Mouse (Mus musculus) MEL (cell line): Measurements from ENCODE around the gene Tmem220. TPM values are rescaled to one million over a fixed set of nuclear protein-coding genes. Genes with fewer than 3 reads are reported as not detected.
A peak's percentile ranks its signal among the peaks of the same experiment; 100 is the strongest.

Experiments
- DNase-seq: peaks from one replicate; pipeline ENCODE4 v3.0.0; 2011; ENCODE audit warnings: low read depth, low spot score
- H3K27ac ChIP-seq: 2 replicates; pipeline ENCODE4 v1.5.1; 2012; ENCODE audit warnings: low read depth, mild to moderate bottlenecking, control low read depth, low read length, moderate library complexity; ENCODE audit not compliant: control insufficient read depth
- H3K27me3 ChIP-seq, 2 experiments: fragments of 150-350 bp in 1 of 2; sonication (generic) in 1 of 2; 2 replicates each; pipeline ENCODE4 v1.6.1; 2012; ENCODE audit warnings: low read length in 2 of 2, mild to moderate bottlenecking in 2 of 2, improper control_type of control experiment in 1 of 2, moderate library complexity in 1 of 2; ENCODE audit not compliant: insufficient read depth in 2 of 2, control insufficient read depth in 1 of 2
- H3K36me3 ChIP-seq, 2 experiments: 2 replicates each; pipeline ENCODE4 v1.6.1; 2012 to 2014; ENCODE audit warnings: low read length in 2 of 2, improper control_type of control experiment in 1 of 2, inconsistent platforms in 1 of 2, mild to moderate bottlenecking in 1 of 2; ENCODE audit not compliant: insufficient read depth in 2 of 2, control insufficient read depth in 1 of 2
- H3K4me1 ChIP-seq, 2 experiments: fragments of 150-350 bp in 1 of 2; sonication (generic) in 1 of 2; 2 replicates each; pipeline ENCODE4 v1.6.1; 2012; ENCODE audit warnings: low read length in 2 of 2, improper control_type of control experiment in 1 of 2, mild to moderate bottlenecking in 1 of 2; ENCODE audit not compliant: insufficient read depth in 2 of 2, control insufficient read depth in 1 of 2
- H3K4me3 ChIP-seq, 2 experiments: fragments of 150-350 bp in 1 of 2; sonication (generic) in 1 of 2; 2 replicates each; pipeline ENCODE4 v1.5.1; 2012; ENCODE audit warnings: low read depth in 2 of 2, low read length in 2 of 2, mild to moderate bottlenecking in 2 of 2, moderate library complexity in 2 of 2, control low read depth in 1 of 2, improper control_type of control experiment in 1 of 2; ENCODE audit not compliant: control insufficient read depth in 1 of 2, insufficient read depth in 1 of 2
- H3K79me2 ChIP-seq: 2 replicates; pipeline ENCODE4 v1.6.1; 2012; ENCODE audit warnings: mild to moderate bottlenecking, low read length, moderate library complexity; ENCODE audit not compliant: control insufficient read depth, poor library complexity, insufficient read depth
- H3K9ac ChIP-seq: 2 replicates; pipeline ENCODE4 v1.6.1; 2012; ENCODE audit warnings: low read depth, mild to moderate bottlenecking, control low read depth, low read length, moderate library complexity; ENCODE audit not compliant: control insufficient read depth, poor library complexity, severe bottlenecking
- H3K9me3 ChIP-seq: fragments of 150-350 bp; sonication (generic); replicated peaks from 2 replicates; pipeline ENCODE4 v1.6.1; 2012; ENCODE audit warnings: mild to moderate bottlenecking, low read length, improper control_type of control experiment, moderate library complexity; ENCODE audit not compliant: insufficient read depth
- CHD1 ChIP-seq: IDR thresholded peaks from 2 replicates; pipeline ENCODE4 v1.6.1; 2012; ENCODE audit warnings: low read depth, mild to moderate bottlenecking, inconsistent platforms, low read length, improper control_type of control experiment
- CHD2 ChIP-seq: IDR thresholded peaks from 2 replicates; pipeline ENCODE4 v1.6.1; 2011; ENCODE audit warnings: low read length, improper control_type of control experiment
- E2F4 ChIP-seq: IDR thresholded peaks from 2 replicates; pipeline ENCODE4 v1.6.1; 2011; ENCODE audit warnings: low read depth, low read length, improper control_type of control experiment, borderline replicate concordance
- ELF1 ChIP-seq: IDR thresholded peaks from 2 replicates; pipeline ENCODE4 v1.6.1; 2014; ENCODE audit warnings: low read depth, mild to moderate bottlenecking, inconsistent platforms, low read length, improper control_type of control experiment, moderate library complexity
- GABPA ChIP-seq: IDR thresholded peaks from 2 replicates; pipeline ENCODE4 v1.6.1; 2012; ENCODE audit warnings: low read depth, mild to moderate bottlenecking, inconsistent platforms, low read length, improper control_type of control experiment, moderate library complexity
- GATA1 ChIP-seq: IDR thresholded peaks from 2 replicates; pipeline ENCODE4 v1.6.1; 2011; ENCODE audit warnings: low read depth, low read length, improper control_type of control experiment
- JUND ChIP-seq: IDR thresholded peaks from 2 replicates; pipeline ENCODE4 v1.6.1; 2011; ENCODE audit warnings: low read depth, mild to moderate bottlenecking, improper control_type of control experiment, low read length
- MAZ ChIP-seq: IDR thresholded peaks from 2 replicates; pipeline ENCODE4 v1.6.1; 2012; ENCODE audit warnings: low read depth, mild to moderate bottlenecking, inconsistent platforms, low read length, improper control_type of control experiment
- MEF2A ChIP-seq: IDR thresholded peaks from 2 replicates; pipeline ENCODE4 v1.6.1; 2014; ENCODE audit warnings: low read depth, mild to moderate bottlenecking, inconsistent platforms, low read length, improper control_type of control experiment; ENCODE audit not compliant: poor library complexity, insufficient replicate concordance, severe bottlenecking; ENCODE audit errors: extremely low read depth
- MXI1 ChIP-seq: IDR thresholded peaks from 2 replicates; pipeline ENCODE4 v1.6.1; 2011; ENCODE audit warnings: mild to moderate bottlenecking, low read depth, low read length, improper control_type of control experiment
- MYB ChIP-seq: IDR thresholded peaks from 2 replicates; pipeline ENCODE4 v1.6.1; 2011; ENCODE audit warnings: mild to moderate bottlenecking, low read depth, low read length, improper control_type of control experiment
- NELFE ChIP-seq: IDR thresholded peaks from 2 replicates; pipeline ENCODE4 v1.6.1; 2011; ENCODE audit warnings: low read depth, low read length, improper control_type of control experiment
- POLR2A ChIP-seq, 2 experiments: IDR thresholded peaks; 2 replicates each; pipeline ENCODE4 v1.6.1; 2011 to 2012; ENCODE audit warnings: low read length in 2 of 2, mild to moderate bottlenecking in 2 of 2, control low read depth in 1 of 2, improper control_type of control experiment in 1 of 2, low read depth in 1 of 2, moderate library complexity in 1 of 2; ENCODE audit not compliant: control insufficient read depth in 1 of 2, insufficient read depth in 1 of 2, poor library complexity in 1 of 2
- POLR2AphosphoS2 ChIP-seq: IDR thresholded peaks from 2 replicates; pipeline ENCODE4 v1.6.1; 2011; ENCODE audit warnings: low read length, improper control_type of control experiment
- POLR2AphosphoS5 ChIP-seq: IDR thresholded peaks from 2 replicates; pipeline ENCODE4 v1.6.1; 2012; ENCODE audit warnings: low read depth, borderline replicate concordance, mild to moderate bottlenecking, inconsistent platforms, low read length, moderate library complexity, mixed read lengths
- TCF12 ChIP-seq: IDR thresholded peaks from 2 replicates; pipeline ENCODE4 v1.6.1; 2014; ENCODE audit warnings: low read depth, mild to moderate bottlenecking, inconsistent platforms, low read length, improper control_type of control experiment, moderate library complexity
- UBTF ChIP-seq: IDR thresholded peaks from 2 replicates; pipeline ENCODE4 v1.6.1; 2012; ENCODE audit warnings: low read depth, mild to moderate bottlenecking, inconsistent platforms, low read length, improper control_type of control experiment, moderate library complexity, borderline replicate concordance; ENCODE audit not compliant: insufficient read depth
- USF1 ChIP-seq: IDR thresholded peaks from 2 replicates; pipeline ENCODE4 v1.6.1; 2014; ENCODE audit warnings: low read depth, mild to moderate bottlenecking, inconsistent platforms, low read length, improper control_type of control experiment, moderate library complexity
- USF2 ChIP-seq, 2 experiments: IDR thresholded peaks; 2 replicates each; pipeline ENCODE4 v1.6.1; 2011 to 2012; ENCODE audit warnings: improper control_type of control experiment in 2 of 2, low read length in 2 of 2, borderline replicate concordance in 1 of 2, inconsistent platforms in 1 of 2, low read depth in 1 of 2, mild to moderate bottlenecking in 1 of 2; ENCODE audit not compliant: insufficient read depth in 1 of 2
- polyA plus RNA-seq, 2 experiments: library from polyadenylated mRNA; stranded (reverse) in 1 of 2; unstranded in 1 of 2; fragments of >175 nt in 1 of 2; fragments of >200 nt in 1 of 2; gene quantifications; 2 replicates each; pipeline versions ENCODE4 v1.2.1 to v1.2.4; 2012; ENCODE audit warnings: low replicate concordance in 2 of 2, low read depth in 1 of 2; ENCODE audit not compliant: insufficient read length in 2 of 2, insufficient read depth in 1 of 2, missing spikeins in 1 of 2
- total RNA-seq: library from RNA; depleted of rRNA; stranded (reverse); fragments of 300-350 nt; gene quantifications from 2 replicates; pipeline ENCODE4 v1.2.3, GENCODE M21; 2012

Tmem220 gene
- total and polyA plus RNA-seq, 3 experiments = 0.35 to 0.99 TPM; not detected in 1

DNA sequence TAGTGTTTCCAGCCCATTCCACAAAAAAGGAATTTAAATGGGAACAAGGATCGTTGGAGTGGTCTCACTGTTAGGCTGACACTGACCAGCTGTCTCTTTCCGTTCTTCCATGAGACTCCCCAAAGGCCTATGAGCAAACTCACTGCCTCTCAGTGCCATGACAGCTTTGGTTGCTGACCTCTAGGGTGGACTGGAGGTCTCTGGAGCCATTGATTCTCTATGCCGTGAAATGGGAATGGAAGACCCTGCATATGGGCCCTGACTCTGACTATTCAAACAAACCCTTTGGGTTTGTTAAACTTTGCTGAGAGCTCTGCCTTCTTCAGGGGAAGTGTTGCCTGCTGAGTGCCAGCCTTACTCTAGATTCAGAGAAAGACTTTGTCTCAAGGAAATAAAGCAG, 42.8 kb downstream of the Tmem220 start:
- DNase-seq = no peak
- Histone ChIP-seq H3K79me2 (no peaks in the 10 kb centered on the region), H3K36me3 (peaks cover 0 to 6% of the 10 kb centered on the region in 2 experiments; a peak in 2 of 4 replicates), H3K27ac (no peak overlapping the region), H3K9me3 (no peaks in the 10 kb centered on the region), H3K4me1 (no peaks in the 10 kb centered on the region), H3K4me3 (no peak overlapping the region), H3K27me3 (peaks cover 0 to 2% of the 10 kb centered on the region in 2 experiments; a peak in 1 of 4 replicates), H3K9ac (no peak overlapping the region)
- TF ChIP-seq POLR2A (IDR thresholded peaks at IDR 0.05; ENCODE audit: control insufficient read depth in 1 of 2, insufficient read depth in 1 of 2, low read depth in 1 of 2, low read length in 2 of 2, poor library complexity in 1 of 2) (no peak), POLR2AphosphoS2 (peak; percentile 67; the same call in 1 of the 2 replicates), E2F4 (no peak)

DNA sequence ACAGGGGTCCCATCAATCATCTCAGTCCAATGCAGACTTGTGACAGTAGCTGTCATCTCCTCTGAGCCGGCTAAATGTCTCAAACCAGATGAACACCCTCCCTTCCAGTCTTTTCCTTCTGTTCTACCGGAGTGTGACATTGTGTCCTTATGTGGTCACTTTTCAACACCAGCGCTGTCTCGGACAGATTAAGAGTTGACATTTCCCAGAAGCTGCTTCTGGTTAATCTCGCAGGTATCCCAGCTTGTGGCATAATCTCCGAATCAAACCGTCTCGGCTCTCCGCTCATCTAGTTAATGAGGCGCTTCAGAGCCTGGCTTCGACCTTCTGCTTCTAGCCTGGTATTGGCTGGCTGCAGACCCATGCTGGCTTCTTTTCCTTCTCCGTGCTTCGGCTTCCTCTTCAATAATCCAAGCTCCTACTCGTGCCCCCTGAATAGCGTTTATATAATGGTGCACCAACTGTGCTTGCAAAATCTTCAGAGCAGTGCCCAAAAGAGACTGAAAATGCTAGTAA, 47.7 kb downstream of the Tmem220 start:
- Histone ChIP-seq H3K4me3 (no peak overlapping the region), H3K79me2 (no peaks in the 10 kb centered on the region), H3K27me3 (peaks cover 6% of the 10 kb centered on the region in 2 experiments; a peak in 3 of 4 replicates), H3K9me3 (no peaks in the 10 kb centered on the region), H3K4me1 (no peaks in the 10 kb centered on the region), H3K27ac (no peak overlapping the region), H3K36me3 (no peaks in the 10 kb centered on the region), H3K9ac (no peak overlapping the region)
- no peak for DNase-seq
- TF ChIP-seq GATA1 (no peak), USF2 (IDR thresholded peaks at IDR 0.05; ENCODE audit: borderline replicate concordance in 1 of 2, insufficient read depth in 1 of 2, low read depth in 1 of 2, low read length in 2 of 2) (no peak), TCF12 (no peak), USF1 (no peak), ELF1 (no peak), MAZ (no peak), UBTF (no peak), JUND (no peak), POLR2AphosphoS5 (no peak), GABPA (no peak), CHD2 (no peak), NELFE (no peak), MXI1 (no peak), MYB (no peak), CHD1 (no peak), MEF2A (no peak)
